ENCODE assay signal across 15 mouse cellular contexts in genomic region chr14:55615876-55616275, GRCm38 (mm10). TPM values are rescaled to one million over a fixed set of nuclear protein-coding genes. Genes with fewer than 3 reads are reported as not detected.
"Had no signal": no experiment of that assay in that cellular context is flagged by ENCODE, and none has a peak within 500 bp of the region (broad histone marks: within the 10 kb centered on the region; RNA-seq: fewer than 3 reads in every experiment).

No protein-coding gene starts in this region.

- H3K27ac ChIP-seq: hindbrain, postnatal 0 days; limb, embryonic 15.5 days; lung, embryonic 15.5 days; neural tube, embryonic 12.5 days had no signal

- H3K4me2 ChIP-seq: limb, embryonic 15.5 days; lung, embryonic 15.5 days; neural tube, embryonic 12.5 days had no signal

- H3K9ac ChIP-seq: limb, embryonic 15.5 days; lung, embryonic 15.5 days; neural tube, embryonic 12.5 days had no signal

- H3K4me3 ChIP-seq: limb, embryonic 15.5 days; lung, embryonic 15.5 days; neural tube, embryonic 12.5 days had no signal

- H3K36me3 ChIP-seq: limb, embryonic 15.5 days; lung, embryonic 15.5 days; neural tube, embryonic 12.5 days had no signal

- ATAC-seq: hindbrain, postnatal 0 days had no signal

- H3K9me3 ChIP-seq: limb, embryonic 15.5 days; lung, embryonic 15.5 days; neural tube, embryonic 12.5 days had no signal

- H3K4me1 ChIP-seq: neural tube, embryonic 12.5 days had no signal

- DNase-seq: kidney, adult 11 months; kidney, postnatal 36 days; layer of hippocampus, adult 9-11 months; layer of hippocampus, postnatal 36 days; midbrain, embryonic 14.5 days; retina, postnatal 1 day; right cerebral cortex, postnatal 4 days; spleen, adult 18-20 months; thymus, postnatal 36 days had no signal

- H3K27me3 ChIP-seq: limb, embryonic 15.5 days; lung, embryonic 15.5 days; neural tube, embryonic 12.5 days had no signal

RNA-seq across cellular contexts. Expression of gene Rec8, which starts 2.0 kb away (rescaled TPM):
- total RNA-seq: neutrophil, adult 5-6 weeks had no signal

RNA-seq across cellular contexts. Expression of gene Gm49378, which starts 21.8 kb away (rescaled TPM):
- total RNA-seq: monocyte, adult 5-6 weeks had no signal
